Mouse (Mus musculus) stomach, embryonic 16.5 days (tissue): ENCODE results near the gene Bud13. TPM values are rescaled to one million over a fixed set of nuclear protein-coding genes. Genes with fewer than 3 reads are reported as not detected.

Experiments
- ATAC-seq: fragments of 200-750 bp; cut with Nextera tagmentation; 2 replicates; pipeline ENCODE4 v1.8.0; 2017; ENCODE audit warnings: moderate number of reproducible peaks, moderate TSS enrichment; ENCODE audit not compliant: insufficient read depth, low FRiP score
- H3K27ac ChIP-seq: fragments of 300-500 bp; sonication (generic); 2 replicates; pipeline ENCODE4 v1.5.1; 2014; ENCODE audit warnings: low read length
- H3K27me3 ChIP-seq: fragments of 300-500 bp; sonication (generic); 2 replicates; pipeline ENCODE4 v1.6.1; 2014; ENCODE audit warnings: low read length, control low read depth, mixed read lengths; ENCODE audit not compliant: control insufficient read depth, insufficient read depth
- H3K36me3 ChIP-seq: fragments of 300-500 bp; sonication (generic); 2 replicates; pipeline ENCODE4 v1.6.1; 2014; ENCODE audit warnings: low read length; ENCODE audit not compliant: control insufficient read depth, insufficient read depth
- H3K4me1 ChIP-seq: fragments of 300-500 bp; sonication (generic); 2 replicates; pipeline ENCODE4 v1.6.1; 2014; ENCODE audit warnings: low read length, control low read depth, mixed read lengths; ENCODE audit not compliant: control insufficient read depth, insufficient read depth
- H3K4me2 ChIP-seq: fragments of 300-500 bp; sonication (generic); 2 replicates; pipeline ENCODE4 v1.6.1; 2014; ENCODE audit warnings: low read depth, low read length, mixed read lengths
- H3K4me3 ChIP-seq: fragments of 300-500 bp; sonication (generic); replicated peaks from 2 replicates; pipeline ENCODE4 v1.5.1; 2014; ENCODE audit warnings: mild to moderate bottlenecking, low read length
- H3K9ac ChIP-seq: fragments of 300-500 bp; sonication (generic); 2 replicates; pipeline ENCODE4 v1.6.1; 2014; ENCODE audit warnings: low read length
- H3K9me3 ChIP-seq: fragments of 300-500 bp; sonication (generic); replicated peaks from 2 replicates; pipeline ENCODE4 v1.6.1; 2016; ENCODE audit warnings: low read length, control low read depth; ENCODE audit not compliant: control insufficient read depth
- WGBS: fragments of 180-500 bp; shearing (Covaris S2); extraction: QIAGEN DNeasy Blood & Tissue Kit; methylation state at CpG from one replicate; pipeline ENCODE4 v1.1.7; 2014; 5-methylcytosine and 5-hydroxymethylcytosine counted together
- polyA plus RNA-seq: library from polyadenylated mRNA; unstranded; fragments of >200 nt; fragmentation: Nextera tagmentation; extraction: Ambion mirVana; gene quantifications from 2 replicates; pipeline ENCODE4 v1.2.1, GENCODE M21; 2015

Bud13 gene
- polyA plus RNA-seq, 1 experiment from 2014 or later = 18.7 TPM

DNA sequence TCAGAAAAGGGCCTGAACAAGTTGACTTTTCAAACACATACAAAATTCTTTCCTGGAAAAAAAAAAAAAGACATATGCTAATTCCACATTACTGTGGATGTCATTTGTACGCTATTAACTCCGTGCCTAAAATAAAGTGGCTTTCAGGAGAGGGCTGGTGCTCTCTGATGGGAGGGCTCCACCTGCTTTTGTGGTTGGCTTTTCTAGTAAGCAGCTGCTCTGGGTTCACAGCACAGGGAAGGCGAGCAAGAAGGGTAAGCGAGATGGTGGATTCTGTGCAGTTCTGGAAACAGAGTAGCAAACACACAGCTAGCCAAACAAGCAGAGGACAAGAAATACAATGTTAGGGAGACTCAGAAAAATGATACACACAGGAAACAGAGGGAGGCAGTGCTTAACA, 55.6 kb downstream of the Bud13 start:
- 46% methylated on average over 4 of the region's 4 CpGs for WGBS
- no peak overlapping the region for H3K27ac ChIP-seq
- H3K4me1 ChIP-seq = no peaks in the 10 kb centered on the region
- H3K36me3 ChIP-seq = no peaks in the 10 kb centered on the region
- H3K27me3 ChIP-seq = peaks cover 3% of the 10 kb centered on the region; the same call in 1 of the 2 replicates
- no peak overlapping the region for H3K4me3 ChIP-seq
- no peak overlapping the region for H3K9ac ChIP-seq
- no peak for ATAC-seq
- H3K9me3 ChIP-seq = no peaks in the 10 kb centered on the region
- no peak overlapping the region for H3K4me2 ChIP-seq

GRCm38 (mm10) chr9:46339051-46339652, 56.3 kb downstream of the Bud13 start:
- Histone ChIP-seq H3K27me3 (peaks cover 3% of the 10 kb centered on the region; the same call in 1 of the 2 replicates), H3K36me3 (no peaks in the 10 kb centered on the region), H3K9me3 (no peaks in the 10 kb centered on the region), H3K4me3 (no peak overlapping the region), H3K27ac (no peak overlapping the region), H3K9ac (no peak overlapping the region), H3K4me1 (no peaks in the 10 kb centered on the region), H3K4me2 (no peak overlapping the region)
- no peak for ATAC-seq
- WGBS = 76% methylated on average over 4 of the region's 4 CpGs

DNA sequence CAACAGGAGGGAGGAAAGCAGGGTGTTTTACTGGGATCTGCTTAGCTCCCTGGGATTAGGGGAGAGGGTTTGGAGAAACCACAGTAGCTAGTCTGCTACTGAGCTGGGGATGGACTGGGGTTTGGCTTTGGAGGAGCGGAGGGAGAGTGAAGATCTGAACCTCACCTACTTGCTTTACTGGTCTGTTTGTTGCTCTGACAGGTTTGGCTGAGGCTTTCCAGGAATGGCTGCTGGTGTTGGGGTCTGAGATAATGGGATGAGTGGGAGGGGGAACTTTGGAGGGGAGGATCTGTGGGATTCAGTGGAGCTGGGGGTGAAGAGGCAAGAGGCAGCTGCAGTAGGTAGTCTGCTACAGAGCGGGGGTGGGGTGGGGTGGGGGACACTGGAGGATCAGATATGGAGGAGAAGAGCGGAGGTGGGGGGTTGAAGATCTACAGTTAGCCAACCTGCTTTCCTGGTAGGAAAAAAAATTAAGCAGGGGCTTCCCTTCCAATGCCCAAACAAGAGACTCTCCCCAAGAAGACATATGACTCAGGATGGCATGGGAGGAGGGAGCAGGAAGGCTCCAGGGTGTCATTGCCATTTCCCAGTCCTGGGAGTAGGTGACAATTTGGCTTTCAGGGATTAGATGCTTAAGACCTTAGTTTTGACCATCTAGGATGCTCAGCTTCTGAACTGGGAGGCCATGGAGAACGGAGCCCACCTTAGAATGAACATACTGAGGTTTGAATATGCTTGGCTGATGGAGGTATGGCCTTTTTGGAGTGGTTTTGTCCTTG, 63.3 kb downstream of the Bud13 start:
- no peak overlapping the region for H3K4me3 ChIP-seq
- no peaks in the 10 kb centered on the region for H3K9me3 ChIP-seq
- no peak overlapping the region for H3K27ac ChIP-seq
- H3K27me3 ChIP-seq = no peaks in the 10 kb centered on the region
- no peaks in the 10 kb centered on the region for H3K36me3 ChIP-seq
- no peaks in the 10 kb centered on the region for H3K4me1 ChIP-seq
- H3K9ac ChIP-seq = no peak overlapping the region
- 82% methylated on average over 4 of the region's 4 CpGs for WGBS
- H3K4me2 ChIP-seq = no peak overlapping the region
- ATAC-seq = no peak

Other genes starting within 250 kb of the Bud13 start
- 510 and 643 TPM in 2 replicates for gene Apoa1, start 54.4 kb upstream of the Bud13 start, polyA plus RNA-seq
- gene Apoc3, start 47.4 kb upstream of the Bud13 start, polyA plus RNA-seq = 64.3 and 64.4 TPM in 2 replicates
- gene Apoa4, start 42.3 kb upstream of the Bud13 start, polyA plus RNA-seq = 196 and 228 TPM in 2 replicates
- gene Apoa5, start 14.4 kb upstream of the Bud13 start, polyA plus RNA-seq = 0.49 TPM in 1 of 2 replicates, not detected in the other
- 48.5 and 51.8 TPM in 2 replicates for gene Zpr1, start 9.9 kb upstream of the Bud13 start, polyA plus RNA-seq
- not detected in 2 replicates for gene 4931429L15Rik, start 37.0 kb downstream of the Bud13 start, polyA plus RNA-seq